Mouse (Mus musculus) forebrain, embryonic 16.5 days (tissue): ENCODE results near the gene Stx8. TPM values are rescaled to one million over a fixed set of nuclear protein-coding genes. Genes with fewer than 3 reads are reported as not detected.
A peak's percentile ranks its signal among the peaks of the same experiment; 100 is the strongest.

Experiments used
- ATAC-seq: fragments of 200-750 bp; cut with Nextera tagmentation; 2 replicates; pipeline ENCODE4 v1.8.0; 2017; ENCODE audit warnings: mild to moderate bottlenecking, moderate library complexity
- H3K27ac ChIP-seq: fragments of 300-500 bp; sonication (generic); 2 replicates; pipeline ENCODE4 v1.5.1; 2014; ENCODE audit warnings: low read length, control low read depth
- H3K27me3 ChIP-seq: fragments of 300-500 bp; sonication (generic); replicated peaks from 2 replicates; pipeline ENCODE4 v1.6.1; 2014; ENCODE audit warnings: low read length; ENCODE audit not compliant: control insufficient read depth, insufficient read depth
- H3K36me3 ChIP-seq: fragments of 300-500 bp; sonication (generic); 2 replicates; pipeline ENCODE4 v1.6.1; 2014; ENCODE audit not compliant: control insufficient read depth, insufficient read depth
- H3K4me1 ChIP-seq: fragments of 300-500 bp; sonication (generic); replicated peaks from 2 replicates; pipeline ENCODE4 v1.6.1; 2014; ENCODE audit warnings: low read length; ENCODE audit not compliant: control insufficient read depth, insufficient read depth
- H3K4me2 ChIP-seq: fragments of 300-500 bp; sonication (generic); 2 replicates; pipeline ENCODE4 v1.6.1; 2014; ENCODE audit warnings: mild to moderate bottlenecking, low read length, control low read depth
- H3K4me3 ChIP-seq: fragments of 300-500 bp; sonication (generic); replicated peaks from 2 replicates; pipeline ENCODE4 v1.5.1; 2014; ENCODE audit warnings: mild to moderate bottlenecking, low read length, control low read depth
- H3K9ac ChIP-seq: fragments of 300-500 bp; sonication (generic); replicated peaks from 2 replicates; pipeline ENCODE4 v1.6.1; 2014; ENCODE audit warnings: low read depth, low read length, control low read depth
- H3K9me3 ChIP-seq: fragments of 300-500 bp; sonication (generic); 2 replicates; pipeline ENCODE4 v1.6.1; 2016; ENCODE audit warnings: low read length; ENCODE audit not compliant: control insufficient read depth
- WGBS: fragments of 180-500 bp; shearing (Covaris S2); extraction: QIAGEN DNeasy Blood & Tissue Kit; methylation state at CpG from one replicate; pipeline ENCODE4 v1.1.7; 2014; 5-methylcytosine and 5-hydroxymethylcytosine counted together
- polyA plus RNA-seq: library from polyadenylated mRNA; unstranded; fragments of >200 nt; fragmentation: Nextera tagmentation; extraction: Ambion mirVana; gene quantifications from 2 replicates; pipeline ENCODE4 v1.2.1, GENCODE M21; 2015

The Stx8 gene
- polyA plus RNA-seq, 1 experiment from 2014 or later, result 68.2 TPM

DNA sequence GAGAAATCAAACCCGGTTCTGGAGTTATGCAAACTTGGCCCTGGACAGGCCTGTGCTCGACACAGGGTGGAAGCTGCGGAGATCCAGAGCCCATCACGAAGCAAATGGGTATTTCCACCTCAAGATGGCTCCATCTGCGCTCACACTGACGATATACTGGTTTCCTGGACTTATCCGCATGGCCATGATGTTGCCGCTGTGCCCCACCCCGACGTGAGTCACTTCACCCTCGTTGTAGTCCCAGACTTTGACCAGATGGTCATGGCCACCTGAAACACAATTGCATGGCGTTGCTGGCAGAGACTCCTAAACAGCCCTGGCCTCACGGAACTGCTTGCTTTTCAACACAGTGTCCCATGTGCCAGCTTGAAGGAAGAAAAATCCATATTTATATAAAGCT is 41.0 kb upstream of the Stx8 start:
- Histone ChIP-seq H3K36me3 (no peaks in the 10 kb centered on the region), H3K9ac (no peak overlapping the region), H3K4me3 (no peak overlapping the region), H3K9me3 (no peaks in the 10 kb centered on the region), H3K27me3 (peaks cover 11% of the 10 kb centered on the region; the same call in 1 of the 2 replicates), H3K4me2 (no peak overlapping the region), H3K4me1 (peaks cover 8% of the 10 kb centered on the region; the same call in 1 of the 2 replicates), H3K27ac (no peak overlapping the region)
- WGBS, result 83% methylated on average over 13 of the region's 13 CpGs
- ATAC-seq, result no peak

DNA sequence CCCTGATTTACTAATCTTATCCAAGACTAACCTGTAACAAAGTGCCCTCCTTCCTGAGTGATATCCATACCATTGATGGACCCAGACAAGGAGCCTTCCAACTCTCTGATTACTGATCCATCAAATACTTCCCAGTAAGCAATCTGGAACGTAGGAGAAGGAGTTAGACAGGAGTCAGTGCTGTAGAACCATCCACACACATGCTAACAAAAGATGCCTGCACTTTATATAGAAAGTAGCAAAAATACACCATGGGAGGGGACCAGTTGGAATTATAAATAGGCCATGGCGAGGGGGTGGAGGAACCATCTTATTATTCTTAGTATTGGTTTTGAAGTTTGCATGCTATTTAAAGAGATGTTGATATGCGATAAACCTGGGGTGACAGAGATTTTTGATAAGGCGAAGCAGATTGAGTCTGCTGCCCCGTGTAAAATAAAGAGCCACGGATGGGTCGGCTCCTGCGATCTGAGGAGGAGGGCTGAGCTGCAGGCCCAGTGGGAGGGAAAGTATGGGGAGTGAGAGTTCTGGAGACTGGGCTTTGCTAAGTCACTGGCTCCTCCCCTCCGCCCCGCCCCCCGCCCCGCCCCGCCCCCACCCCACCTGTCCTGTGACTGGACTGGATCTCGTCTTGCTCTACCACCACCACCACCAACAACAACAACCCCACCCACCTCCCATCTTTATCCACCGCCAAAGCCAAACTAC is 39.5 kb upstream of the Stx8 start:
- Histone ChIP-seq H3K27me3 (no peaks in the 10 kb centered on the region), H3K9ac (no peak overlapping the region), H3K27ac (no peak overlapping the region), H3K36me3 (no peaks in the 10 kb centered on the region), H3K9me3 (no peaks in the 10 kb centered on the region), H3K4me2 (no peak overlapping the region), H3K4me3 (no peak overlapping the region), H3K4me1 (peaks cover 5% of the 10 kb centered on the region; the same call in 1 of the 2 replicates)
- 13% methylated on average over 14 of the region's 15 CpGs for WGBS
- ATAC-seq, result no peak

DNA sequence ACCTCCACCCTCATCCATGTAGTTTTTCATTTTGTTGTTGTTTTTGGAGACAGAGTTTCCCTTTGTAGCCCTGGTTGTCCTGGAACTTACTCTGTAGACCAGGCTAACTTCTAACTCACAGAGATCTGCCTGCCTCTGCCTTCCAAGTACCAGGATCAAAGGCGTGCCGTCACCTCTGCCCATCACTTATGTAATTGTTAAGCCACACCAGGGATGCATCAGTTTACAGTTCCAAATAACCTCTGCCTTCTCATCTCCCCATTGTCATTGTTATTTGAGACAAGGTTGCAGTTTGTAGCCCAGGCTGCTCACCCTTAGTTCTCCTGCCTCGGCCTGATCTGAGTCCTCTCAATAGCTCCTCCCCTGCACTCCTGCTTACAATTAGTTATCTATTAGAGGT is 33.8 kb upstream of the Stx8 start:
- 95% methylated on average over 3 of the region's 3 CpGs for WGBS
- no peaks in the 10 kb centered on the region for H3K9me3 ChIP-seq

DNA sequence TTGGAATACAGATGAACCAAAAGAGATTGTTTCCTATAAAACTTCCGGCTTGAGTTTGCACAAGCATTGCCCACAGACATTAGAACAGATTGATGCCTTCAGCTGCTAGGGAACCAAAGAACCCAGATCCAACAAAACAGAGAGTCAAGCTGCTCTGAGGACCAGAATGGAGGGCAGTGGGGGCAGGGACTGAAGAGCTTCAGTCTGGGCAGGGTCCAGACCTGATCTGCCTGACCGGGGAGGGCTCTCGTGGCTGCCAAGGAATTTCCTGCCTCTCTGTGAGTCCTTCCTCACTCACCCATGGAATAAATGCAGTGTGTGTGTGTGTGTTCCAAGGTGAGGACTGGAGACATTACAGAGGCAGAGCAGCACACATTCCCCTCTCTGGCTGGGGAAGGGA is 17.8 kb upstream of the Stx8 start:
- no peak for ATAC-seq
- 71% methylated on average over 3 of the region's 3 CpGs for WGBS

More for the DNA sequence above, 33.8 kb upstream of the Stx8 start:
- no peak overlapping the region for H3K27ac ChIP-seq
- H3K36me3 ChIP-seq, result no peaks in the 10 kb centered on the region
- no peak overlapping the region for H3K4me3 ChIP-seq
- no peak overlapping the region for H3K9ac ChIP-seq
- no peak overlapping the region for H3K4me2 ChIP-seq
- ATAC-seq, result no peak
- H3K27me3 ChIP-seq, result no peaks in the 10 kb centered on the region
- no peaks in the 10 kb centered on the region for H3K4me1 ChIP-seq

DNA sequence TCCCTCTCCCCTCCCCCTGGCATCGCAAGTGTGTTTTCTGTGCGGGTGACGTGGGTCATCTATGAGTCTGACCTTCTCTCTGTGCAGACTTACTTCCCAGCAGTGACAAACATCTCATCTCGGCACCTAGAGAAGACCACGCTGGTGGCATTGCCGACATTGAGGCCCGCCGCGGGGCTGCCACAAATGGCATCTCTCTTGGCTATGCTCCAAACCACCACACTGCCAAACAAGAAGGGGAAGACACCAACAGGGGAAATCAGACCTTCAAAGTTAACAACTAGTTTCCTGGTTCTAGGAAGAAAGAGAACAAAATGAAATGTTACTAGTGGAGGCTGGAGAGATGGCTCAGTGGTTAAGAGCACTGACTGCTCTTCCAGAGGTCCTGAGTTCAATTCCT is 16.5 kb upstream of the Stx8 start:
- no peak overlapping the region for H3K4me2 ChIP-seq
- no peaks in the 10 kb centered on the region for H3K9me3 ChIP-seq
- H3K27ac ChIP-seq, result no peak overlapping the region
- H3K27me3 ChIP-seq, result no peaks in the 10 kb centered on the region
- no peak overlapping the region for H3K4me3 ChIP-seq
- WGBS, result 78% methylated on average over 9 of the region's 9 CpGs
- H3K36me3 ChIP-seq, result no peaks in the 10 kb centered on the region
- no peak overlapping the region for H3K9ac ChIP-seq
- no peaks in the 10 kb centered on the region for H3K4me1 ChIP-seq
- no peak for ATAC-seq

More for the DNA sequence above, 17.8 kb upstream of the Stx8 start:
- Histone ChIP-seq H3K9me3 (no peaks in the 10 kb centered on the region), H3K27me3 (no peaks in the 10 kb centered on the region), H3K9ac (no peak overlapping the region), H3K36me3 (no peaks in the 10 kb centered on the region), H3K4me1 (no peaks in the 10 kb centered on the region), H3K4me2 (no peak overlapping the region), H3K27ac (no peak overlapping the region), H3K4me3 (no peak overlapping the region)

DNA sequence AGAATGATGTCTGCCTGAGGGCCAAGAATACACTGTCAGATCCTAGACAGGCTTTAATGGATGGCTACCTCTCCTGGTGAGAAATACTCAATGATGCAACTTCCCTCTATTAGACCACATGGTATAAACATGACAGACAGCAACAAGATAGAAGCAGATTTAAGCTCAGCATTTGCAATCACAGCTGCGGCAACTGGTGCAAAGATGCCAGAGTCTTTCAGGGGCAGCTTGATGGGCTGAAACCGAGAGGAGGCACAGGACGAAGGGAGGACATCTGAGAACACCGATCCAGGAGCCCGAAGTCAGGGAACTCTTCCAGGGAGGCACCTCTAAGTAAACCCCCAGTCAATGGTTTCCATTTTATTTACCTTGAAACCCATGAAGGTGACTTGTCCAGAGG is 12.4 kb upstream of the Stx8 start:
- WGBS, result 84% methylated on average over 5 of the region's 5 CpGs

DNA sequence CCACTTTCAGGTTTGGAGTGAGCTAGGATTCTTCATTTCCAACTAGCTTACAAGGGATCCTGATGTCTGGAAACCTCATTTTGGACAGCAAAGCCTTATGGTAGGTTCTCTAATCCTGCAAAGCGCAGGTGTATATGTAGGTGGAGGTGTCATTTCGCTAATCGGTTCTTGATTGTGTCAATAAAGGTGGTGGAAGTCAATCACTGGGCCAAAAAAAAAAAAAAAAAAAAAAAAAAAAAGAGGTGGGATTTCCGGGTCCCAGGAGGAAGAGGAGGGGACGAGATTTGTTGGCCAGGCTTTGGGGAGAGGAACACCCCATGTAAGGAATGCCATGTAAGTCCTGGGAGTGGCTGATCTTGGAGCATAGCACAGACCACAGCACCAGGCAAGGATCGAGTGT is 11.6 kb upstream of the Stx8 start:
- Histone ChIP-seq H3K9ac (no peak overlapping the region), H3K36me3 (no peaks in the 10 kb centered on the region), H3K27ac (no peak overlapping the region), H3K9me3 (no peaks in the 10 kb centered on the region), H3K4me3 (no peak overlapping the region), H3K27me3 (no peaks in the 10 kb centered on the region), H3K4me2 (no peak overlapping the region), H3K4me1 (no peaks in the 10 kb centered on the region)
- ATAC-seq, result no peak
- 89% methylated on average over 5 of the region's 6 CpGs for WGBS

More for the DNA sequence above, 12.4 kb upstream of the Stx8 start:
- Histone ChIP-seq H3K4me1 (no peaks in the 10 kb centered on the region), H3K27me3 (no peaks in the 10 kb centered on the region), H3K4me3 (no peak overlapping the region), H3K9ac (no peak overlapping the region), H3K36me3 (no peaks in the 10 kb centered on the region), H3K4me2 (no peak overlapping the region), H3K9me3 (no peaks in the 10 kb centered on the region), H3K27ac (no peak overlapping the region)
- ATAC-seq, result no peak

DNA sequence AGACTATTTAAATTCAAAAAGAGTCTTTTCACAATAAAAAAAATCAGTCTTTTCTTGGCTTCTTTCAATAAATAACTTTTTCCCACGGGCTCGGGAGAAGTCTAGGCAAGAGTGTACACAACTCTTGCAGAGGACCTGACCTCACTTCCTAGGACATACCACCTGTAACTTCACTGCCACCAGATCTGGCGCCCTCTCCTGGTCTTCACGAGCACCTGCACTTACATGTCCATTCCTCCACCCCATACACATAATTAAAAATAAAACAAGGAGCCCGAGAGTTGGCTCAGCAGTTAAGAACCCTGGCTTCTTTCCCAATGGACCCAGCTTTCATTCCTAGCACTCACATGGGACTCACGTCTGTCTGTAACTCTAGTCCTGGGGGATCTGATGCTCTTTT is 1.9 kb upstream of the Stx8 start:
- 81% methylated on average over 6 of the region's 6 CpGs for WGBS
- Histone ChIP-seq H3K4me2 (no peak overlapping the region), H3K9ac (no peak overlapping the region), H3K4me3 (no peak overlapping the region), H3K9me3 (no peaks in the 10 kb centered on the region), H3K36me3 (no peaks in the 10 kb centered on the region), H3K27ac (no peak overlapping the region), H3K27me3 (no peaks in the 10 kb centered on the region), H3K4me1 (peaks cover 19% of the 10 kb centered on the region)
- no peak for ATAC-seq

DNA sequence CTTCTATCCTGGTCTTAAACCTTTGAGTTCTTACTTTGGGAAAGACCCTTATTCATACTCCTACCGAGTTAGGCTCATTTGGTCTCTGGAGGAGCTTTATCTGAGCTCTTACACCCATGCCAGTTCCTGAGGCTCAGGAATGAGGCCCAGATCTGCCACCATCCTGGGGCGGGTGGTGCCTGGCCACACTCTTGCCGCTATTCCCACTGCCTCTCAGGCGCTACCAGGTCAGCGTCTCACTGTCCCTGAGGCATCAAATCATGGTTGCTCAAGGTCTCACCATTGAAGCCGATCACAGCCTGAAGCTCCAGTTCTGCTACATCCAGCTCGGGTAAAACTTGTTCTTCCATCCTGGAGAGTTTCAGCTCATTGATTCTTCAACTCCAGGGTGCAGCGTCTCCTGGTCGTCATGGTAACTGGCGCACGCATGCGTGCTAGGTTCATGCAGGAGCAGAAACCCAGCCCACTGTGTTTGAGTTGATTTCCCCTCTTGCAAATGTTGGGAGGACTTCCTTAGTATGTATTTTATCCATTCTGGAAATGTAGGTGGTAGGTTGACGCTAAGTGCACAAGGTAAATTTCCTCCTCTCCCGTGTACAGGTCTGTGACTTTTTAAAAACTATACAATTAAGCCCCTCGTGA is 630 bp upstream of the Stx8 start, which contains the start of gene Cfap52:
Cfap52 (minus strand) TSS at position 410 of the 642 bp plus-strand sequence.
- peak within 1 kb of the TSS; percentile 88 for H3K4me3 ChIP-seq
- 7% methylated on average over 15 of the region's 15 CpGs for WGBS
- H3K27ac ChIP-seq, result no peak within 1 kb of the TSS
- H3K9ac ChIP-seq, result peak within 1 kb of the TSS; percentile 81
- no peaks in the 10 kb centered on the region for H3K27me3 ChIP-seq
- H3K9me3 ChIP-seq, result no peaks in the 10 kb centered on the region
- H3K4me2 ChIP-seq, result peak within 1 kb of the TSS; percentile 70
- peaks cover 19% of the 10 kb centered on the region for H3K4me1 ChIP-seq
- no peaks in the 10 kb centered on the region for H3K36me3 ChIP-seq
- peak; percentile 87 for ATAC-seq
